Mouse (Mus musculus): ENCODE results near the gene Fosb.

Gene Fosb

DNA sequence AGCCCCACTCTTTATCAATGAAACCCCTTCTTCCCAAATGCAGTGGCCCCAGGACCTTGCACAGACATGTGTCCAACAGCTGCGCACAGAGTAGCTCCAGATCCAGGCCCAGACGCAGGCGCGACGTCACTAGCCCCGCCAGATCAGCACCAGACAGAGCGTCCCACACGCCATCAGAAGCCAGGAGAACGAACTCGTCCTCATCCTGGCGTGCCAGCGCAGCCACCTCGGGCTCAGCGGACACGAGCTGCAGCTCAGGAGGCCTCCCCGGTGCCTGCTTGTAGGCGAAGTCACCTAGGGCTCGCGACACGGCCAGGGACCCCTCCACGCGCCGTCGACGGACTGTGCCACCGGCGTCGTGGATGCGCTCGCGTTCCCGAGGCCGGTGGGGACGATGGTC, 30.8 kb downstream of the Fosb start:
- no peak for DNase-seq

DNA sequence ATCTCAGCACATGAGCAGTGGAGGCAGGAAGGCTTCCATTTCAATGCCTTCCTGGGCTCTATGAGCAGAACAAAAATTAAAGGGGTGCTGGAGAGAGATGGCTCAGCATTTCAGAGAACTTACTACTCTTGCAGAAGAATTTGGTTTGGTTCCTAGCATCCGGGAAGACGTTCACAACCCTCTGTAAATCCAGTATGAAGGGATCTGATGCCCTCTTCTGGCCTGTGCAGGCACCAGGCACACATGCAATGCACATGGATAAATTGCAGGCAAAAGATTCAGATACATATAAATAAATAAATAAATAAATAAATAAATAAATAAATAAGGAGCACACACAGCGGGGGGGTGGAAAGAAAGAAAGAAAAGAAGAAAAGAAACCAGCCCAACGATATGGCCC, 33.6 kb downstream of the Fosb start:
- no peak for DNase-seq

DNA sequence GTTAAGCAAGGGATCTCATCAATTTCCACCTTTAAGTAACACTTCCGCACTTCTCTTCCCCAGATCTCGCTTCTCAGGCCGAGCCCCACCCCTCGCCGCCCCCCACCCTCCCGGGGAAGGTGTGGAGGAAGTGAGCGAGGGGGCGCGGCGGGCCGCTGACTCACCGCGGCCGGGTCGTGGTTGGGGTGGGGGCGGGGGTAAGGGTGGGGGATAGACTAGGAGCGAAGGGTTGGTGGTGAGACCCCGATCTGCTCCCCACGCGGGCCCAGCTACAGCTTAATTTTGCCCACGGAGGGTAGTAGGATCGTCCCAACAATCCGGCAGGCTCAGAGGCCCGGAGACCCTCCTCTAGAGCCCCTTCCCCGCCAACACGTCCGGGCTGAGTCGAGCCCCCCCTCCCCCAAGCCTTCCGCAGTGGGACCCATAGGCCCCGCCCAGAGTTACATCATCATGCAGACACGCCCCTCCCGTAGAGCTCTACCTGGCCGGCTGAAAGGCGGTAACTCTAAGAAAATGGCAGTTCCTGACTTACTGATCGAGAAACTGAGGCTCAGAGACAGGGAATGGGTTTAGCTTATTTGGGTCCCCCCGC, 37.6 kb downstream of the Fosb start:
- DNase-seq, result peak; percentile 82 to 86

DNA sequence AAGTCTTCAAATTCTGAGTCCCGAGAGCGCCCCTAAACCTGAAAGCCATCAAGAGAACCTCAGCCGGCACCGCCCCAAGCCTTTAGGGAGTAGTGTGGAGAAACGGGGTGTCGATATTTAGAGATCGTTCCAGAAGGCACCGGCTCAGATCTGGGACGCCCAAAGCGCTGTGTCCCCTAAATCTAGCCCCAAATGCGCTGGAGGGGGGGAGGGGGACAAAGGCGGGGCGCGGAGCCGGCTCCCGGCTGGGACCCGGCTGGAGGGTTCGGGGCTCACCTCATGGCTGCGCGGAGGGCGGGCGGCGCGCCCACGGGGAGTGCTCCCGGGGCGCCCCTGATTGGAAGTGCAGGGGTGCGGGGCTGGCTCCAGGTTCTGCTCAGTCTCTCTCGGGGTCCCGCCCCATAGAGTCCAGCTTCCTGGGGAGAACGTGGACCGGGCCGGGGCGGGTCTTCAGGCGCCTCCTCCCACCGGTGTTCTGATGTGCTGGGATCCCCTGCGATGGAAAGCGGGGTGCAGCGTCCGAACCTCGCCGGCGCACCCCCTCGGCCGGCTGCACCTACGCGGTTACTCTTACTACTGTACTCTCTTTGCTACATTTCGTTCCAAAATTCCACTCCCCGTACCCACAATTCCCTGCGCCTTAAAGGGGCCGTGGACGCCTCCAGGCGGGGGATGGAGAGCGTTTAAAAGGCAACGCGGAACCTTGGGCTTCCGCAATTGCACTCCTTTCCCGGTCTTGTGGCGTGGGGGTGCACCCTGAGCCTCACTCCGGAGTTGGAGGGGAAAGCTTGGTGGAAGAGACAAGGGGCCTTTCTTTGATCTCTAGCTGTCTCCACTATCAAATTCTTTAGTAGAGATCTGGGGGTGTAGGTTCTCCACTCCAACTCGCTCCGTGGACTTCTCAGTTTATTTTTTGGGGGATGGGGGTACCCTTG, 38.3 kb downstream of the Fosb start, which contains the start of gene Vasp:
TSS of gene Vasp (minus strand) at position 580 of the 935 bp plus-strand sequence.
- DNase-seq, result peak; percentile 86 to 91

DNA sequence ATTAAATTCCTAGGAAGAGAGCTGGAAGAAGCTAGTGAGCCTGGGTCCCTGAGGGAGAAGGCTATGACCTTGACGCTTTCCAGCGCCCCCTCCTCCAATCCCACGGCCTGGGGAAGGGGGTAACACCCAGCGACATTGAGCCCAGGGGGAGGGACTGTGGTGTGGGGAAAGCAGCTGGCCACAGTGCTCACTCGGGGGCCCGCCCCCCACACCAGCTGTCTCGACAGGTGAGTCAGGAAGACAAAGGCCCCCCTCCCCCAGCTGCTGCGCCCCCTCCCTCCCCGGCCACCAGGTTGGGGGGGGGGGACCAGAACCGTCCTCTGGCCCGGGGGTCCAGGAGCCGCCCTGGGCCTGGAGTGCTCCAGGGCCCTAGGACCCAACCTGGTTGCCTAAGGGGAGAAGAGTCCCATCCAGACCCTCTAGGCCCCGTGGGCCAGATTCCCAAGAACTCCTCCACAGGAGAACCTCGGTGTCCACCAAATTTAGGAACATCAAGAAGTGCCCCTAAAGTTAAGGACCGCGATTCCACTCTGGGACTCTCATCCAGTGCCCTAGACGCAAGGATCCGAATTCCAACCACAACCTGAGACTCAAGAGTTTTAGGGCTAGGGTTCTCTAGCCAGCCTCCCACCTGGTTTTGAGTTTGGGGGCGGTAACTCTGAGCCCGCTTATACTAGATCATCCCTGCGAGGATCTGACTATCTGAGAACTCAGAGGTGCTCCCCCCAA, 39.2 kb downstream of the Fosb start:
- peak; percentile 28 to 47 for DNase-seq

DNA sequence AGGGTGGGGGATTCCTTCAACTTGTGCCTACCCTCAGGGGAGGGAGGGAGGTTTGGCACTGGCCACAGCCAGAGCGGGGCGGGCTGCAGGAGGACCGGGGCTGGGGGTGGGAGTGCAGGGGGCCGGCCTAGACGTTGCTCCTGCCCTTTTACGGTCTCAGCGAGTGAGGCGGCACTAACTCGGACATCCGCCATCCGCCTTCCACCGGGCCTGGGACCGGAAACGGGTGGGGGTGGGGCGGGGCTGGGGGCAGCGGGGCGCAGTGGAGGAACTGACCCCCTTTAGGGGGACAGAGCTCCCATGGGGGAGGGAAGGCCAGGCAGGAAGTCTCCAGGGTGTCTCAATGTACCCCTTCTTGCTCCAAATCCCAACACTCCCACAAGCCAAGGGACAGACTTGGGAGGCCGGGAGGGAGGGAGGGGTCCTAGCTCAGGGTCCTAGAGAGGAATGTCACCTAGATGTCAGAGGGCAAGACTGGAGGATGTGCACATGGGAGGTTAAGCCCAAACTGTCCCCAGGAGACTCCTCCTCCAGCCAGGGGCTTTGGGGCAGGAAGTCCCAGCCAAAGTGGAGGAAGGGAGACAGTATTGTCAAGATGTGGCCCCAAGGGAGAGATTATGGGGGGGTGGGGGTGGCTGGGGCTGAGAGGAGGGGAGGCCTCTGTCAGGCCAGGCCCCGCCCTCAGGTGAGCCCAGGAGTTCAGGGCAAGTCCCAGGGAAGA, 40.0 kb downstream of the Fosb start:
- DNase-seq, result peak; percentile 70

DNA sequence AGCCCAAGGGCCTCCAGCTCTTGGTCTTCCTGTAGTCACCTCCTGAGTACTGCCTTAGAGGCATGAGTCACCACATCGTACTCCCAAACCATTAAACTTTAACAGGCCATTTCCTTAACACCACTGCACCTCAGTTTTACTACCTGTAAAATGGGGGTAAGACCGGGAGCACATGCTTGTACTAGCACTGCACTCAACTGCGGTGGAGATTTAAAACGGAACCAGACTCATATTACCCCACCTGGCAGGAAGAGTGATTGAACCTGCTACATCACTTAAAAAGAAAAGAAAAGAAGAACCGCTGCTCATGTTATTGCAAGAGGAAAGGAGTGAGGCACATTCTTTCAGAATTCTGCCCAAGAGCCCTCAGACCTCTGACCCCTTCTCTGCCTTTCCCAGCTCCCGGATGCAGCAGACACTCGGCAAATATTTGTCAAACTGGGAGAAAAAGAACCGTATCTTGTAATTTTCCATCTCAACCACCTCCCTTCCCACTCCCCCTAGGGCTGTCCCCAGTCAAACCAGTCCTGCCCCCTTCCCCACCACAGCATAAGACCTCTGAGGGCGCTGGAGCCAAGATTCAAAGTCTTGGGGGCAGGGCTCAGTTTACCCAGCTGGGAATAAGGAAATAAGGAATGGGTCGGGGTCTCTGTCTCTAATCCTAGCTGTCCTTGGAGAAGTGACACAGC, 40.7 kb downstream of the Fosb start:
- DNase-seq, result no peak

DNA sequence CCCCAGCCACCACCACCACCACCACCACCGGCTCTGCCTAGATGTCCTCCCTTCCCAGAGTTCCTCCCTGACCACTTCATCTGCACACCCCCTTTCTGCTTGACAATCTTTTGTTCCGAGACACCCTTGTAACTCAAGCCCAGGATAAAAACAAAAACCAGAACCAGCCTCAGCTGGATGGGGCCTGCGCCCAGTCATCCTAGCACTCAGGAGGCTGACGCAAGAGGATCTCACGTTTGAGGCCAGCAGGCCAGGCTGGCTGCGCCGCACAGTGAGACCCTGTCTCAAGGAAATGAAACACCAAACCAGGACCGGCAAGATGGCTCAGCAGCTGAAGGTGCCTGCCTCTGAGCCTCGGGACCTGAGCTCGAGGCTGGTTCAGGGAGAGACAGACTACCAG, 42.8 kb downstream of the Fosb start:
- no peak for DNase-seq

DNA sequence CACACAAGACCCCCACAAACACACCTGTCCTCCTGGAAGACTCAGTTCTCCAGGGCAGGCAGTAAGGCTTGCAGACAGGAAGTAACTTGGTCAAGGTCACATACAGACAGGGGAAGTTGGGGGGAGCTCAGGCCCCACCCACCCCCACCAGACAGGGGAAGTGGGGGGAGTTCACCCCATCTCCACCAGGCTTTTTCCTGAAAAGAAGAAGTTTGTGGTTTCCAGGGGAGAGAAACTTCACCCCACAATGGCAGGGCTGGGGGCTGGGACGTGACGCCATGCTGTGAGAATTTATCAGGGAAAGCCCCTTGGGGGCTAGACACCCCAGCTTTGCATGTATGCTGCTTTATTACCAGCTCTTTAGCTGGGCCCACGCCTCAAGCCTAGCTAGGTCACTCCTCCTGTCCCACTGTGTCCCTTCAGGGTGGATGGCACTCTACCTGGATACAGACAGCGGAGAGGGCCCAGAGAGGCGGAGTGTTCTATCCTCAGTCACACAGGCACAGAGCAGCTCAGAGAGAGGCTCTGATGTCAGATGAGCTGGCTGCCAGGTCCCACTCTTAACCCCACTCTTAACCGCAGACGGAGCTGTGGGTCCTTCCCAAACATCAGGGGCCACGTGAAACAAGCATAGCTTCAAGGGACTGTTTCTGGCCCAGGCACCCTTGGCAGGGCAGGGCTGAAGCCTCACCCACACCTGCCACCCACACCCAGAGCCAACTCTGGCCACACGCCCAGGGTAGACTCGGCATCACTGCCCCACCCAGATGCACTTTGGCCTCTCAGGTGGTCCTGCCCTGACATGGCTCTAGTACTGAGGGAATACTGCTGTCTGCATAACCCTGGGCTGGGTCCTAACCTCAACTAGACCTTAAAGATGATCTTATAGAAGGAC, 43.7 kb downstream of the Fosb start:
- peak; percentile 57 to 60 for DNase-seq

DNA sequence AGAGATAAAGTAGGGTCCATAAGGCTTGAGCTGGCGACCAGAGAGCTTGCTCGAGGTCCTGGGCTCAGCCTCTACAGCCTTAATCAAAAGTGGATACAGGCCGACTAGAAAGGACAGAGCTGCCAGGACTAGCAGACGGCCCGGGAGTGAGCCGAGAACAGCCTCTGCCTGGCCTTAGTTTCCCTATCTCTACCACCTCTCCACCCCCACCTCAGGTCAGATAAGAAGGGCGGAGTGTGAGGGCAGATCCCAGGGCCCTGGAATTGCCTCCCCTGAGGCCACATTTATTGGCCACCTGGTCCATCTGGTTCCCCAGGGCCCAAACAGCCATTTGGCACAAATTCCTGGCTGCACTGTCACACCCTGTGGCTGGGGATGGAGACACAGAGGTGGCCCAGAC, 44.7 kb downstream of the Fosb start:
- peak; percentile 66 to 69 for DNase-seq

DNA sequence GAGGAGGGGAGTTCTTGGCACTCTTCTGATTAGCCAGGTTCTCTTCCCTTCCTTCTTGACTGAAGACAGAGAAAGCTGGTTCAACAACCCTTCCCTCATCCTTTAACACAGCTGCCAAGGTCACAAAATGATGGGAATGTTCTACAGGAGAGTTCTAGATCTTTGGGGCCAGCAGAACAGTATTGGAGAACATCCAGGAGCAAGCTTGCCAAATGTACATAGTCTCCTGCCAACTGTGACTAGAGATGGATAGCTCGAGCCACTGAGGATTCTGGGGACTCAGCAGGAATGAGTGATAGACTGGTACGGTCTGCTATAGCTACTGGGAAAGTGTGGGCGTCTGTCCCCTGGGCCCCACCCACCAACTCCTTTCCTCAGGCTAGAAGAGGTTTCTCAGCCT, 51.5 kb downstream of the Fosb start:
- DNase-seq, result no peak

DNA sequence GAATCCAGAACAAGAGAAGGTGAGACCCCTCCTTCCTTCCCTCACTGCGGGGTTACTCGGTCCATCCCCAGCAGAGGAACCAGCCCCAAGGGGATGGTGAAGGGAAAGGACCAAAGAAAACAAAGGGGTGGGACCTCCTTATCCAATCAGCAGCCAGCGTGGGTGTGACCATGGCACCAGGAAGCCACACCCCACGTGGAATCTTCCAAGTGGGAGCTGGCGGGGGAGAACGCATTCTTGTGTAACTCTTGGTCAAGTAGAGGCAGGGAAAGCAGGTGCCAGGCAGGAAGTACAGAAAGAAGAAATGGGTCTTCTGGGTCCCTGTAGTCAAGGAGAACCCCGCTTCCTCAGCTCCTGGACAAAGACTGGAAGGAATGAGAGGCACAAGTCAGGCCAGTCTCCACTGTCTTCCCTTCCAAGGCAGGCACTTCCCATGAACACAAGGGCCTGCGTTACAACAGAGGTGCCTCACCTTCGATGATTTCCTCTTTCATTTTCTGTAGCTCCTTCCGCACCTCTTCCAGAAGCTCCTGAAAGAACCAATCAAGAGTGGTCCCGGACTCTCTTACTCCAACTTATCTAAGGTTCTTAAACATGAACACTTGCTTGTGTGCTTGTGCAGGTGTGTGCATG, 52.3 kb downstream of the Fosb start:
- peak; percentile 48 to 53 for DNase-seq

DNA sequence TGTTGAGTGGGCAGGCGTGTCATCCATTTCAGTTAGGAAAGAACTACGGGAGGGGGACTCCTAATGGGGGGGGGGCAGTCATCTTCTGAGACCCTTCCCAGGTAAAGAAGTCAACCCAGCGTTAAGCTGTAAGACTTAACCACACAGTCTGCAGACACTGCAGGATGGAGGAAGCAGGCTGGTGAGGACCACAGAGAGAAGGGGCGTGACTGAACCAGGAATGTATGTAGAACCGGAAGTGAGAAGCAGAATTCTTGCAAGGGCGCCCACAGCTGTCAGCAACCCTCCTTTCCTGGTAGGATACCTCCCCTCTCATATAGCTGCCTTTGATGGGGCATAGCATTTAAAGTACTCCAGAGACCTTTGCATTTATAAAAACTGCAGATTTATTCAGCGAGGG, 53.3 kb downstream of the Fosb start:
- DNase-seq, result no peak

DNA sequence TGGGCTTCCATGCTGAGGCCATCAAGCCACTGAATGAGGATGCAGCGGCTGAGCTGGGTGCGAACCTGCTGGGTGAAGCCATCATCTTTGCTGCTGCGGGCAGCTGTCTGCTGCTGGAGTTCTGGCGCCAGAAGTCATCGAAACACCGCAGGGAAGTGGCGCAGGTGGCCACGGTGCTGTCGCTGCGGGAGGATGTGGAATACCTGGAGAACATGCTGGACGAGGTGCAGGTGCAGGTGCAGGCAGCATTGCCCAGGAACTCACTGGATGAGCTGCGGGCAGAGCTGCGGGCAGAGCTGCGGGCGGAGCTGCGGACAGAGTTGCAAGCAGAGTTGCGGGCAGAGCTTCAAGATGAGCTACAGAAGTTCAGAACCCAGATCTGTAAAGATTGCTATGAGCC, 54.5 kb downstream of the Fosb start:
- DNase-seq, result no peak

DNA sequence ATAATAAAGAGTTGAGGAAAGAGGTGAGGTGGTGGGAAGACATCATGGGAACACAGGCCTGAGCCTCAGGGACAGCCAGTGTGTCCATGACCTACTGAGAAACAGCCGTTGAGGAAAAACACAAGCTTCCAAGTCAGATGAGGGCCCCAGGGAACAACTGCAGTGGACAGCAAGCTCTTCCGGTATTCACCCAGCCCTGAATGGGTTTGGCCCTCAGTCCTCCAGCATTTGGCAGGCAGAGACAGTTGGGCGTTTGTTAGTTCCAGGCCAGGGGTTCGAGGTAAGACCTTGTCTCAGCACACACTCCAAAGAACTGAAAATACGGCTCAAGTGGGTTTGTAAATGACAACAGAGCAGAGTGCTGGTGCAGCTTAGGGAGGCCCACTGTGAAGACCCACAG, 56.4 kb downstream of the Fosb start:
- DNase-seq, result no peak
